Mouse (Mus musculus) thymus, postnatal 0 days (tissue): ENCODE data around the gene Cmtm6. TPM values are rescaled to one million over a fixed set of nuclear protein-coding genes. Genes with fewer than 3 reads are reported as not detected.

ENCODE experiments used
- DNase-seq: peaks from one replicate; pipeline ENCODE4 v3.0.0-alpha.2; 2015; ENCODE audit warnings: low spot score
- polyA plus RNA-seq: library from polyadenylated mRNA; unstranded; fragments of >200 nt; fragmentation: Nextera tagmentation; extraction: Ambion mirVana; gene quantifications from 2 replicates; pipeline ENCODE4 v1.2.1, GENCODE M21; 2015

Gene Cmtm6
- polyA plus RNA-seq, 1 experiment from 2014 or later: 93.4 TPM

DNA sequence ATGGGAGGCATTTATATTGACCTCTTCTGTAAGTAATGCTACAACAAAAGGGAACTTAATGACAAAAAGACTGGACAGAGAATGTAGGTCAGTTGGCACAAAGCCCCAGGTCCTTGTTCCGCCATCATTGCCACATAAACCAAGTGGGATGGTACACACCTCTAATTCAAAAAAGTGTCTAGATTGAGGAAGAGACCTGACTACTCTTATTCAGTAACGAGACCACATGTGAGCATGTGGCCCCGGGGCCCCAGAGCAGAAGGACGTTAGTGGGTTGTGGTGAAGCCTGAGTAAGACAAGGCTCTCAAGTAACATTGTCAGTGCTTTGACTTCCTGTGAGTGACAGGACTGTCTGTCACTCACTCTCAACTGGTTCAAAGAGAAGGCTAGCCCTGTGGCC lies 39.3 kb downstream of the Cmtm6 start:
- peak; percentile 66 for DNase-seq

DNA sequence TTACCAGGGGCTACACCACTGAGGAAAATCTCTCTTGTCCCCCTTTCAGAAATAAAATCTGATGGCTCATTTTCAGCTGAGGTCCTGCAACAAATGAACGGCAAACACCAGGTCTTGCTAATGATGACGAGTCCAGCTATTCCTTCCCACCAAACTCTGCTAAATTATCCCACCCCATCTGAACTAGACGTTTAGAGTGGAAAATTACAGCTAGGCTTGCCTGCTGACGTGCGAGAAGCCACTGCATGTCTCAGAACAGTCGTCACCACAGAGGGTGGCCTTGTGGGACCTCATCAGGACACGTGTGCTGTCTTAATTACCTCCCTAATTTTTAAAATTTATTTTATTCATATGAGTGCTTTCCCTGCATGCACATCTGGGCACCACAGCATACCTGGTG lies 40.6 kb downstream of the Cmtm6 start:
- DNase-seq: no peak

- DNase-seq: no peak
Measured at GRCm38 (mm10) chr9:114774629-114775028, 43.7 kb downstream of the Cmtm6 start.

DNA sequence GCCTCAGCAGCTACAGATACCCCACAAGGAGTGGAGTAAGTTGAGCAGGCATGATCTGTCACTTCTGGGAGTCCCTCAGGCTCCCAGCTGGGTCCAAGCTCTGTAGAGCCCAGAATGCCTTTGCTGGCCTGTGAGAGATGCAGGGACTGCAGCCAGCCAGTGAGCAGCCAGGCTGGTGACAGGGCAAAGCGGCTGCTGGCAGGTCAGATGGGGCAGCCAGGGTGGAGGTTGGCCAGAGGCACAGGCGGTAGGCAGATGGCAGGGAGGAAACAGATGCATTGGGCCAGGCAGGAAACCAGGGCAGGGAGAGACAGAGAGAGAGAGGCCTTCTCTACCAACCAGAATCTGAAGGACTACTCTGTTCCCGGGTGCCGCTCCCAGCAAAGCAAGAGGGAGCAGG lies 44.4 kb downstream of the Cmtm6 start:
- peak; percentile 53 for DNase-seq

- DNase-seq: peak; percentile 49
Measured at GRCm38 (mm10) chr9:114776361-114776760, 45.4 kb downstream of the Cmtm6 start.

- DNase-seq: no peak
Measured at GRCm38 (mm10) chr9:114777178-114778046, 46.5 kb downstream of the Cmtm6 start.

- peak; percentile 56 for DNase-seq
Measured at GRCm38 (mm10) chr9:114778047-114778390, 47.1 kb downstream of the Cmtm6 start.

DNA sequence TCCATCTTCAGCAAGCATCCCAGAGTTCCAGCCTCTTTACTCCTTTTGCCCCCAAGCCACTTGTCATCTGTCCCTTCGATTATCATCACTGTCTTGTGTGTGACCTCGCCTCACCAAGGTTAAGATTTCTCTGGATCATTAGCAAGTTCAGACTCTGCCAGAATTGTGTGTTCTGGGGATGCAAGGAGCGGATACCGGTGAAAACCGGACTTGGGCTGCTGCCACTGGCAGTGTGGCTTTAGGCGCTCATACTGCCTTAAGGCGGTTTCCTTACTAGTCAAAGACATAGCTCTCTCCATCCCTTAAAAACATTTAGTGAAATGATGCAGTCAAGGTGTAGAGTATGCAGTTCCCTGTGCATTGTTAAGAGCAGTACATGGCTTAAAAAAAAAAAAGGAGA lies 48.0 kb downstream of the Cmtm6 start:
- no peak for DNase-seq

- peak; percentile 29 for DNase-seq
Measured at GRCm38 (mm10) chr9:114779984-114780745, 49.2 kb downstream of the Cmtm6 start.

DNA sequence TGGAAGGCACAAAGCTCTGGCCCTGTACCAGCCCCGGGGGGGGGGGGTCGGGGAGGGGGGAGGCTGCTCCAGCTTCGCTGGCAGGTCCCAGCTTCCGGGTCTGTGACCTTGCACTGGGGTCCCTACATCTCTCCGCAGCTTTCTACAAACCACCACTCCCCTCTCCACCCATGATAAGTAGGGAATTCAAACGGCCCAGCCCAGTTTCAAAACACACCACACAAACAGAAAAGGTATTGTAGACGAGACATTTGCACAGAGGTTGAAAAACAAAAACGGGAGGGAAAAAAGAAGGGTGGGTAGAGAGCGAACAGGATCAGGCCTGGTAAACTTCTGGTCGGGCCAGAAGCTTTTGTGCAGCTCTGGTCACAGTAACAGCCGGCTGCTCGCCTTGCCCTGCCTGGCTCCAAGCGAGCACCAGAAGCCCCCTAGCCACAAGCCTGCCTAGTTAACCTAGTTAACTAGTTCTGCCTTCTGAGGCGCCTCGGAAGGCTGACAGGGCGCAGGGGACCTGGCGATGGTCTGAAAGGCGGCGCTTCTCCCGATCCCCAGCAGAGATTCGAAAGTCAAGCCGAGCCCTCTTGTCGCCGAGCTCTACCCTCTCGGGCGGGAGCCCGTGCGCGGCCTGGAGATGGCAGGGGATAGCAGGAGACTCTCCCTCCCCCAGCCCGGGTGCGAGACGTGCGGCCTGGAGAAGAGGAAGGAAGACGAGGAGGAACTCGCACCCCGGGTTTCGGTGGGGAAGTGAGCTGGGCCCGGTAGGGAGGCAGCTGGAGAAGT lies 50.0 kb downstream of the Cmtm6 start:
- DNase-seq: peak; percentile 63

DNA sequence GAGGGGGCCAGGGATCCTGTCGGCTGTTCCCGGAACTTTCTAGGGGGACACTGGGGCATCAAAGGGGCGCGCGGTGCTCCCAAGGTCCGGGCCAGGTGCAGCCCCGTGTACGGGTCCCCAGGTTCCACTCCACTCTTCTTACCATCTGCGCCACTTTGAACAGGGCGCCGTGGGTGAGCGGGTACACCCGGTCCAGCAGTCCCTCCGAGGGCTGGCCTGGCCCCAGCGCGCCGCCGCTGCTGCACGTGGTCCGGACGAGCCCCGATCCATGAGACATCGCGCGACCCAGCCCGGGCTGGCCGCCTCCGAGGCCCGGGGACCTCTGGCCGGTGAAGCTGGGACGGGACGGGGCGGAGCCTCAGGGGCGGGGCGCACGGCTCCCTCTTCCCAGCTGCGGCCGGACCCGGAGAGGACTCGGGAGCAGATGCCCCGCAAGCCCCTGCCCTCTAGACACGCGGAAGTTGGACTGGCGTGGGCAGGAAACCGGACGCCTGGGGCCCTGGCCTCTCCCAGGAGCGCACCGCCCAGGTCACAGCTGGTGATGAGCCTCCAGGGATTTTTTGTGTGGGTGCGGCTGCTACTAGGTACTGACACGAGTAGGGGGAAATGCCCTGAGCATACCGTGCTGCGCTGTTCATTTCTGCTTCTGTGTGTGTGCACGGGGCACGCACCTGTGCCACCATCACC lies 50.8 kb downstream of the Cmtm6 start, which contains the start of gene Cmtm7:
TSS of gene Cmtm7 (minus strand) at position 331 of the 687 bp plus-strand sequence.
- DNase-seq: peak; percentile 61

- no peak for DNase-seq
Measured at GRCm38 (mm10) chr9:114785432-114786125, 54.7 kb downstream of the Cmtm6 start.

DNA sequence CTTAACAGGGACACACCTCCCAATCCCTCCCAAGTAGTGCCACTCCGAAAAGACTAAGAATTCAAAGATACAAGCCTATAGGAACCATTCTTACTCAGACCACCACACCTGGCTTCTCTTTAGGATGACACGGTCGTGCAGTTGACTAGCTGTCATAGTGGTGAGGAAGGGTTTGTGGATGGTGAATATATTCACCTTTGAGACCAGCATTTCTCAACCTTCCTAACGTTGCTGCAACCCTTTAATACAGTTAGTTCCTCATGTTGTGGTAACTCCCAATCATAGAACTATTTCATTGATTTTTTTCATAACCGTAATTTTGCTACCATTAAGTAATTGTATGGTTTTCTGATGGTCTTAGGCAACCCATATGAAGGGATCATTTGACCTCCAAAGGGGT lies 56.2 kb downstream of the Cmtm6 start:
- no peak for DNase-seq

DNA sequence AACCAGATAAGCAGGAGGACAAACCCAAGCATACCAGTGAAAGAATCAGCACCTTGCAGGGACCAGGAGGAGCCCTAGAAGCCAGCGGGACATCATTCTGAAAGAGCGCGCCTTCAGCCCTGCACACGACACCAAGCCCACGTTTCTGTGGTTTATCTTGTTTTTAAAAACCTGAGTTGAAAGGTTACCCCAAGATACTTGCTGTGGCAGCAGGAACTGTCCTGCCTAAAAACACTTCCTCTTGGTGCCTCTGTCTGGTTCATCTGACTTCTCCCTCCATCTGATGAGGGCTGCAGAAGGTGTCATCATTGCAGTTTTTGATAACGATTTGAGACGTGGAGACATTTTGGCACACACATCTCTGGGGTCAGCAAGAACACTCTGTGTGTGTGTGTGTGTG lies 56.8 kb downstream of the Cmtm6 start:
- peak; percentile 55 for DNase-seq

DNA sequence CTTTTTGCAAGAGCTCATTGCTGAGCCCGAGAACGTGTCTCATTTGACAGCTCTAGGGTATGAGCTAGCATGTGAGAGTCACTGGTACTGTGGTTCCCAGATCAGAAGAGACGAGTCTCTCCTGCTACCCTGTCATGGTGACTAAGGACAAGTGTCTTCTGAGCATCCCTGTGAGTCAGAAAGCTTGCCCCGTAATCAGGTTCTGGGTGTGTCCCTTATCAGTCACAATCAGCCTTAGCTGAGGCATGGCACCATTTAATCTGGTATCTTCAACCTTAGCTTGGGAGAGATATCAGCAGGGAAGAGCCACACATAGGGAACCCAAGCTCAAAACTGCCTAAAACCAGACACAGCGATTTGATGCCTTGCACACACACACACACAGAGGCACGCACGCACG lies 57.8 kb downstream of the Cmtm6 start:
- no peak for DNase-seq

GRCm38 (mm10) chr9:114789557-114789956 lies 58.6 kb downstream of the Cmtm6 start:
- DNase-seq: no peak

GRCm38 (mm10) chr9:114789989-114790388 lies 59.1 kb downstream of the Cmtm6 start:
- no peak for DNase-seq

GRCm38 (mm10) chr9:114793764-114794295 lies 62.9 kb downstream of the Cmtm6 start:
- DNase-seq: no peak

DNA sequence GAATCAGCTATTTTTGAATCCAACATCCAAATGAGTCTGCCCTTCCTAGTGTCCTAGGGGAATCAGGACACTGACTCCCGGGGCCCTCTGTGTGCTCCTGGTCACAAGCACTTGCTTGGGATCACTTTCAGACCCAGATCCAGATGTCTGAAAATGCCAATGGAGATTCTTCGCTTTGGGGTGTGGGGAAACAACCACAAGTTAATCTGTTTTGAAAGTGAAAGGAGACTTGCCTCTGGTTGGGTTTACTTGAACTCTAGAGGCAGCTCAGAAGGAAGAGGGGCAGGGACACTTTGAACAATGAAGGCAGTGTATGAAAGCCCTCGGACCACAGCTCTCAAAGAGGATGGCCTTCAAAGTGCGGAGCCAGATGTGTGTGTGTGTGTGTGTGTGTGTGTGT lies 63.6 kb downstream of the Cmtm6 start:
- DNase-seq: no peak

GRCm38 (mm10) chr9:114796473-114797050 lies 65.6 kb downstream of the Cmtm6 start:
- DNase-seq: no peak
